Mouse (Mus musculus): ENCODE data around the gene Ccnt1. TPM values are rescaled to one million over a fixed set of nuclear protein-coding genes. Genes with fewer than 3 reads are reported as not detected.

Gene Ccnt1
- polyA plus RNA-seq, 1 experiment from 2014 or later = 64.7 TPM

GRCm38 (mm10) chr15:98512799-98513321, 57.9 kb downstream of the Ccnt1 start:
- no peak overlapping the region for H3K9ac ChIP-seq
- no peak overlapping the region for H3K4me3 ChIP-seq
- H3K27ac ChIP-seq (replicated peaks) = no peak overlapping the region
- no peaks in the 10 kb centered on the region for H3K9me3 ChIP-seq
- no peak for ATAC-seq (ENCODE audit: low FRiP score, low read depth)
- no peak overlapping the region for H3K4me2 ChIP-seq
- H3K27me3 ChIP-seq = no peaks in the 10 kb centered on the region
- peaks cover 4% of the 10 kb centered on the region for H3K36me3 ChIP-seq
- H3K4me1 ChIP-seq (replicated peaks) = peaks cover 12% of the 10 kb centered on the region
- 51% methylated on average over 17 of the region's 17 CpGs for WGBS

- Histone ChIP-seq H3K4me1 (replicated peaks) (peaks cover 12% of the 10 kb centered on the region), H3K9ac (no peak overlapping the region), H3K27me3 (no peaks in the 10 kb centered on the region), H3K36me3 (no peaks in the 10 kb centered on the region), H3K9me3 (no peaks in the 10 kb centered on the region), H3K4me2 (no peak overlapping the region), H3K4me3 (no peak overlapping the region), H3K27ac (replicated peaks) (no peak overlapping the region)
- 60% methylated on average over 8 of the region's 8 CpGs for WGBS
- no peak for ATAC-seq (ENCODE audit: low FRiP score, low read depth)
These were observed 58.5 kb downstream of the Ccnt1 start for GRCm38 (mm10) chr15:98512232-98512631.

GRCm38 (mm10) chr15:98511386-98511928, 59.3 kb downstream of the Ccnt1 start:
- H3K4me2 ChIP-seq = peak overlapping the region; percentile 61; the same call in 1 of the 2 replicates
- no peak overlapping the region for H3K27ac ChIP-seq (replicated peaks)
- no peaks in the 10 kb centered on the region for H3K27me3 ChIP-seq
- H3K9me3 ChIP-seq = no peaks in the 10 kb centered on the region
- ATAC-seq (ENCODE audit: low FRiP score, low read depth) = no peak
- H3K4me1 ChIP-seq (replicated peaks) = peaks cover 12% of the 10 kb centered on the region
- no peak overlapping the region for H3K9ac ChIP-seq
- no peak overlapping the region for H3K4me3 ChIP-seq
- no peaks in the 10 kb centered on the region for H3K36me3 ChIP-seq
- WGBS = 42% methylated on average over 13 of the region's 13 CpGs

GRCm38 (mm10) chr15:98510438-98511385, 60.0 kb downstream of the Ccnt1 start:
- Histone ChIP-seq H3K27ac (replicated peaks) (no peak overlapping the region), H3K36me3 (no peaks in the 10 kb centered on the region), H3K4me1 (replicated peaks) (peaks cover 12% of the 10 kb centered on the region), H3K9ac (no peak overlapping the region), H3K27me3 (no peaks in the 10 kb centered on the region), H3K4me3 (peak overlapping the region; percentile 21), H3K4me2 (peak overlapping the region; percentile 61), H3K9me3 (no peaks in the 10 kb centered on the region)
- 0 out of 2 replicates have a peak, but pooled peaks have one; percentile 27 for ATAC-seq (ENCODE audit: low FRiP score, low read depth)
- whole genome bisulfite sequencing = 24% methylated on average over 25 of the region's 25 CpGs

GRCm38 (mm10) chr15:98509387-98509786, 61.3 kb downstream of the Ccnt1 start:
- Histone ChIP-seq H3K27ac (replicated peaks) (no peak overlapping the region), H3K36me3 (no peaks in the 10 kb centered on the region), H3K9me3 (no peaks in the 10 kb centered on the region), H3K27me3 (no peaks in the 10 kb centered on the region), H3K9ac (no peak overlapping the region), H3K4me2 (no peak overlapping the region), H3K4me1 (replicated peaks) (peaks cover 16% of the 10 kb centered on the region), H3K4me3 (no peak overlapping the region)
- 78% methylated on average over 2 of the region's 2 CpGs for WGBS
- no peak for ATAC-seq (ENCODE audit: low FRiP score, low read depth)

- no peaks in the 10 kb centered on the region for H3K36me3 ChIP-seq
- H3K9ac ChIP-seq = no peak overlapping the region
- WGBS = 94% methylated on average over 6 of the region's 6 CpGs
- H3K4me3 ChIP-seq = no peak overlapping the region
- H3K9me3 ChIP-seq = no peaks in the 10 kb centered on the region
- ATAC-seq (ENCODE audit: low FRiP score, low read depth) = no peak
- no peaks in the 10 kb centered on the region for H3K27me3 ChIP-seq
- peaks cover 16% of the 10 kb centered on the region for H3K4me1 ChIP-seq (replicated peaks)
- H3K27ac ChIP-seq (replicated peaks) = no peak overlapping the region
- H3K4me2 ChIP-seq = no peak overlapping the region
These were observed 63.4 kb downstream of the Ccnt1 start for GRCm38 (mm10) chr15:98507321-98507720.

- no peaks in the 10 kb centered on the region for H3K36me3 ChIP-seq
- 81% methylated on average over 9 of the region's 9 CpGs for WGBS
These were observed 64.3 kb downstream of the Ccnt1 start for GRCm38 (mm10) chr15:98506253-98506957.

GRCm38 (mm10) chr15:98504514-98504913, 66.2 kb downstream of the Ccnt1 start:
- no peak overlapping the region for H3K9ac ChIP-seq
- H3K4me1 ChIP-seq (replicated peaks) = 0 out of 2 replicates have a peak, but pooled peaks cover 5% of the 10 kb centered on the region
- no peaks in the 10 kb centered on the region for H3K27me3 ChIP-seq
- H3K9me3 ChIP-seq = no peaks in the 10 kb centered on the region
- H3K36me3 ChIP-seq = no peaks in the 10 kb centered on the region
- no peak overlapping the region for H3K4me3 ChIP-seq
- H3K4me2 ChIP-seq = 0 out of 2 replicates have a peak overlapping the region, but pooled peaks have one; percentile 10
- ATAC-seq (ENCODE audit: low FRiP score, low read depth) = no peak
- no peak overlapping the region for H3K27ac ChIP-seq (replicated peaks)
- 15% methylated on average over 18 of the region's 18 CpGs for WGBS

More at GRCm38 (mm10) chr15:98506253-98506957, 64.3 kb downstream of the Ccnt1 start:
- Histone ChIP-seq H3K27me3 (no peaks in the 10 kb centered on the region), H3K27ac (replicated peaks) (no peak overlapping the region), H3K4me3 (no peak overlapping the region), H3K4me2 (no peak overlapping the region), H3K9me3 (no peaks in the 10 kb centered on the region), H3K4me1 (replicated peaks) (peaks cover 15% of the 10 kb centered on the region), H3K9ac (no peak overlapping the region)
- ATAC-seq (ENCODE audit: low FRiP score, low read depth) = no peak

- Histone ChIP-seq H3K36me3 (no peaks in the 10 kb centered on the region), H3K4me2 (no peak overlapping the region), H3K9me3 (no peaks in the 10 kb centered on the region), H3K4me3 (no peak overlapping the region), H3K27ac (replicated peaks) (no peak overlapping the region), H3K9ac (no peak overlapping the region), H3K27me3 (no peaks in the 10 kb centered on the region), H3K4me1 (replicated peaks) (0 out of 2 replicates have a peak, but pooled peaks cover 5% of the 10 kb centered on the region)
- no peak for ATAC-seq (ENCODE audit: low FRiP score, low read depth)
- 87% methylated on average over 3 of the region's 3 CpGs for WGBS
These were observed 67.4 kb downstream of the Ccnt1 start for GRCm38 (mm10) chr15:98503317-98503716.

- H3K36me3 ChIP-seq = no peaks in the 10 kb centered on the region
- H3K9me3 ChIP-seq = no peaks in the 10 kb centered on the region
- no peak overlapping the region for H3K4me3 ChIP-seq
- H3K9ac ChIP-seq = no peak overlapping the region
- no peaks in the 10 kb centered on the region for H3K4me1 ChIP-seq (replicated peaks)
- WGBS = 84% methylated on average over 17 of the region's 17 CpGs
- no peak overlapping the region for H3K27ac ChIP-seq (replicated peaks)
- no peak overlapping the region for H3K4me2 ChIP-seq
- no peaks in the 10 kb centered on the region for H3K27me3 ChIP-seq
- ATAC-seq (ENCODE audit: low FRiP score, low read depth) = no peak
These were observed 73.1 kb downstream of the Ccnt1 start for GRCm38 (mm10) chr15:98497631-98498030.

GRCm38 (mm10) chr15:98492102-98492501, 78.6 kb downstream of the Ccnt1 start, which contains the start of gene Olfr279:
Gene Olfr279 (plus strand): TSS chr15:98492402.
- Histone ChIP-seq H3K4me1 (replicated peaks) (no peaks in the 10 kb centered on the region), H3K9ac (no peak within 1 kb of the TSS), H3K36me3 (no peaks in the 10 kb centered on the region), H3K9me3 (no peaks in the 10 kb centered on the region), H3K4me3 (no peak within 1 kb of the TSS), H3K27ac (replicated peaks) (no peak within 1 kb of the TSS), H3K4me2 (no peak within 1 kb of the TSS), H3K27me3 (no peaks in the 10 kb centered on the region)
- ATAC-seq (ENCODE audit: low FRiP score, low read depth) = no peak
- WGBS = 61% methylated on average over 4 of the region's 4 CpGs

All from hindbrain, embryonic 15.5 days (tissue).